Mouse (Mus musculus): ENCODE data around the gene Ptprj. TPM values are rescaled to one million over a fixed set of nuclear protein-coding genes. Genes with fewer than 3 reads are reported as not detected.
A peak's percentile ranks its signal among the peaks of the same experiment; 100 is the strongest.

Ptprj gene
- total and polyA plus RNA-seq, 2 experiments: 12.1 to 35.2 TPM

- peaks cover 48% of the 10 kb centered on the region for H3K79me2 ChIP-seq (ENCODE audit: control insufficient read depth, insufficient read depth, low read length)
- no peak overlapping the region for H3K4me3 ChIP-seq (ENCODE audit: insufficient read depth, low read depth, low read length)
- H3K36me3 ChIP-seq (ENCODE audit: control insufficient read depth, insufficient read depth, low read length): no peaks in the 10 kb centered on the region
- no peak for DNase-seq (ENCODE audit: extremely low read depth, low read depth, low spot score)
- WGBS: 63% methylated on average over 6 of the region's 6 CpGs
- no peak overlapping the region for H3K27ac ChIP-seq (replicated peaks; ENCODE audit: insufficient read depth, low read depth, low read length)
- H3K27me3 ChIP-seq (ENCODE audit: control insufficient read depth, insufficient read depth, low read length): no peaks in the 10 kb centered on the region
- peaks cover 32% of the 10 kb centered on the region for H3K4me1 ChIP-seq (ENCODE audit: control insufficient read depth, insufficient read depth, low read length)
- TF ChIP-seq POLR2A (IDR thresholded peaks at IDR 0.05; ENCODE audit: extremely low read depth, insufficient read depth, low read length): no peak
- TF ChIP-seq CTCF (IDR thresholded peaks at IDR 0.05; ENCODE audit: low read depth, low read length): 0 out of 2 replicates have a peak, but pooled peaks have one; percentile 13
- H3K9ac ChIP-seq (ENCODE audit: low read depth, low read length): no peak overlapping the region
These were observed 75.7 kb downstream of the Ptprj start for GRCm38 (mm10) chr2:90504731-90505171.

GRCm38 (mm10) chr2:90503182-90503833, 77.1 kb downstream of the Ptprj start:
- no peak overlapping the region for H3K4me3 ChIP-seq (ENCODE audit: insufficient read depth, low read depth, low read length)
- peak overlapping the region; percentile 83 for H3K27ac ChIP-seq (replicated peaks; ENCODE audit: insufficient read depth, low read depth, low read length)
- WGBS: 32% methylated on average over 3 of the region's 3 CpGs
- TF ChIP-seq POLR2A (IDR thresholded peaks at IDR 0.05; ENCODE audit: extremely low read depth, insufficient read depth, low read length) (no peak), CTCF (IDR thresholded peaks at IDR 0.05; ENCODE audit: low read depth, low read length) (0 out of 2 replicates have a peak, but pooled peaks have one; percentile 8)
- no peaks in the 10 kb centered on the region for H3K27me3 ChIP-seq (ENCODE audit: control insufficient read depth, insufficient read depth, low read length)
- H3K9ac ChIP-seq (ENCODE audit: low read depth, low read length): peak overlapping the region; percentile 23; the same call in 1 of the 2 replicates
- peaks cover 32% of the 10 kb centered on the region for H3K4me1 ChIP-seq (ENCODE audit: control insufficient read depth, insufficient read depth, low read length)
- DNase-seq (ENCODE audit: extremely low read depth, low read depth, low spot score): peak; percentile 88
- H3K36me3 ChIP-seq (ENCODE audit: control insufficient read depth, insufficient read depth, low read length): no peaks in the 10 kb centered on the region
- peaks cover 51% of the 10 kb centered on the region for H3K79me2 ChIP-seq (ENCODE audit: control insufficient read depth, insufficient read depth, low read length)

DNA sequence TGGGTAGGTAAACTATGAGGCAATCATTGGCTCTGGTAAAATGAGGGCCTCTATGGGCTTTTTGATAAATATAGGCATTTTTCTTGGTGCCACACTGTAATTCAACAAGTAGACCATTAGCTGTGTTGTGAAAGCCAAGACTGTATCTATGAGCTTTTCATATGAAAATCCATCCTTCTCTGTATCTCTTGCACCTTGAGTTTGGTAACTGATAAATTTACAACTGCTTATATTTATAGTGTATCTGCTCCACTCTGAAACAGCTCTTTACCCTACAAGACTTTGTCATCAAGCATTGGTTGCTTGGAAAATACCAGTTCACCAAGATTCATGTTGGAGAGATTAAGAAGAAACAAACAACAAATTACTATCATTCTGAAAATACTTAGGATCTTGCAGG, 77.7 kb downstream of the Ptprj start:
- no peak for DNase-seq (ENCODE audit: extremely low read depth, low read depth, low spot score)
- no peaks in the 10 kb centered on the region for H3K36me3 ChIP-seq (ENCODE audit: control insufficient read depth, insufficient read depth, low read length)
- H3K4me3 ChIP-seq (ENCODE audit: insufficient read depth, low read depth, low read length): no peak overlapping the region
- no peak for TF ChIP-seq CTCF (IDR thresholded peaks at IDR 0.05; ENCODE audit: low read depth, low read length)
- TF ChIP-seq POLR2A (IDR thresholded peaks at IDR 0.05; ENCODE audit: extremely low read depth, insufficient read depth, low read length): no peak
- H3K27ac ChIP-seq (replicated peaks; ENCODE audit: insufficient read depth, low read depth, low read length): peak overlapping the region; percentile 73
- no peaks in the 10 kb centered on the region for H3K27me3 ChIP-seq (ENCODE audit: control insufficient read depth, insufficient read depth, low read length)
- H3K9ac ChIP-seq (ENCODE audit: low read depth, low read length): no peak overlapping the region
- H3K79me2 ChIP-seq (ENCODE audit: control insufficient read depth, insufficient read depth, low read length): peaks cover 50% of the 10 kb centered on the region
- peaks cover 35% of the 10 kb centered on the region for H3K4me1 ChIP-seq (ENCODE audit: control insufficient read depth, insufficient read depth, low read length)

- Histone ChIP-seq H3K79me2 (ENCODE audit: control insufficient read depth, insufficient read depth, low read length) (peaks cover 59% of the 10 kb centered on the region), H3K4me3 (ENCODE audit: insufficient read depth, low read depth, low read length) (no peak overlapping the region), H3K36me3 (ENCODE audit: control insufficient read depth, insufficient read depth, low read length) (no peaks in the 10 kb centered on the region), H3K27me3 (ENCODE audit: control insufficient read depth, insufficient read depth, low read length) (no peaks in the 10 kb centered on the region), H3K27ac (replicated peaks; ENCODE audit: insufficient read depth, low read depth, low read length) (peak overlapping the region; percentile 56), H3K4me1 (ENCODE audit: control insufficient read depth, insufficient read depth, low read length) (peaks cover 41% of the 10 kb centered on the region), H3K9ac (ENCODE audit: low read depth, low read length) (no peak overlapping the region)
- TF ChIP-seq POLR2A (IDR thresholded peaks at IDR 0.05; ENCODE audit: extremely low read depth, insufficient read depth, low read length) (no peak), CTCF (IDR thresholded peaks at IDR 0.05; ENCODE audit: low read depth, low read length) (no peak)
- WGBS: 25% methylated on average over 3 of the region's 3 CpGs
- peak; percentile 52 for DNase-seq (ENCODE audit: extremely low read depth, low read depth, low spot score)
These were observed 78.7 kb downstream of the Ptprj start for GRCm38 (mm10) chr2:90501708-90502107.

- H3K4me3 ChIP-seq (ENCODE audit: insufficient read depth, low read depth, low read length): no peak overlapping the region
- H3K4me1 ChIP-seq (ENCODE audit: control insufficient read depth, insufficient read depth, low read length): peaks cover 44% of the 10 kb centered on the region
- no peak overlapping the region for H3K27ac ChIP-seq (replicated peaks; ENCODE audit: insufficient read depth, low read depth, low read length)
- H3K79me2 ChIP-seq (ENCODE audit: control insufficient read depth, insufficient read depth, low read length): peaks cover 64% of the 10 kb centered on the region
- no peak for TF ChIP-seq POLR2A (IDR thresholded peaks at IDR 0.05; ENCODE audit: extremely low read depth, insufficient read depth, low read length)
- TF ChIP-seq CTCF (IDR thresholded peaks at IDR 0.05; ENCODE audit: low read depth, low read length): no peak
- no peaks in the 10 kb centered on the region for H3K27me3 ChIP-seq (ENCODE audit: control insufficient read depth, insufficient read depth, low read length)
- H3K9ac ChIP-seq (ENCODE audit: low read depth, low read length): no peak overlapping the region
- no peak for DNase-seq (ENCODE audit: extremely low read depth, low read depth, low spot score)
- H3K36me3 ChIP-seq (ENCODE audit: control insufficient read depth, insufficient read depth, low read length): no peaks in the 10 kb centered on the region
These were observed 79.6 kb downstream of the Ptprj start for GRCm38 (mm10) chr2:90500892-90501291.

DNA sequence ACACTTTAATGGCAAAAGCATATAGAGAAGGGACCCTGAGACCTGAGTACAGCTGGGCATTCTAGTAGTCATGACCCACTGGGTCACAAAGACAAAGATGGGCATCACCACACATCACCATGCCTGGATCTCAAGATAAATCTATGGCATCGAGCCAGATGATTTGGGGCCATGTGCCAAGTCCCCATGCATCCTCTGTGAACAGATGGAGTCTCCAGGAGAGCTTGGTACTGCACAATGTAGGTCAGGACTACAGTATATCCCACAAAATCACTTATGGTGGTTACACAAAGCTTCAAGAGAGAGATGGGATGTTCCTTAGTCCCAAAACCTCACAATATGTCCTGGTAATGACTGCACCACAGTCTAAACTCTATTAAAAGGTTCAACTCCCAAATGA, 81.4 kb downstream of the Ptprj start:
- DNase-seq (ENCODE audit: extremely low read depth, low read depth, low spot score): no peak
- TF ChIP-seq CTCF (IDR thresholded peaks at IDR 0.05; ENCODE audit: low read depth, low read length) (no peak), POLR2A (IDR thresholded peaks at IDR 0.05; ENCODE audit: extremely low read depth, insufficient read depth, low read length) (no peak)
- WGBS: 41% methylated on average over 1 of the region's 1 CpGs
- Histone ChIP-seq H3K9ac (ENCODE audit: low read depth, low read length) (no peak overlapping the region), H3K36me3 (ENCODE audit: control insufficient read depth, insufficient read depth, low read length) (no peaks in the 10 kb centered on the region), H3K4me3 (ENCODE audit: insufficient read depth, low read depth, low read length) (no peak overlapping the region), H3K27ac (replicated peaks; ENCODE audit: insufficient read depth, low read depth, low read length) (no peak overlapping the region), H3K4me1 (ENCODE audit: control insufficient read depth, insufficient read depth, low read length) (peaks cover 39% of the 10 kb centered on the region), H3K79me2 (ENCODE audit: control insufficient read depth, insufficient read depth, low read length) (peaks cover 63% of the 10 kb centered on the region), H3K27me3 (ENCODE audit: control insufficient read depth, insufficient read depth, low read length) (no peaks in the 10 kb centered on the region)
